Mouse (Mus musculus) ES-Bruce4 (cell line): Measurements from ENCODE around the gene Bcl2. TPM values are rescaled to one million over a fixed set of nuclear protein-coding genes. Genes with fewer than 3 reads are reported as not detected.
A peak's percentile ranks its signal among the peaks of the same experiment; 100 is the strongest.

Source experiments
- H3K27ac ChIP-seq: 2 replicates; pipeline ENCODE4 v1.5.1; 2012; ENCODE audit warnings: low read length, inconsistent platforms; ENCODE audit not compliant: insufficient read depth
- H3K27me3 ChIP-seq: 2 replicates; pipeline ENCODE4 v1.6.1; 2012; ENCODE audit warnings: mild to moderate bottlenecking, low read length, inconsistent platforms; ENCODE audit not compliant: control insufficient read depth, poor library complexity, insufficient read depth, severe bottlenecking
- H3K36me3 ChIP-seq: 2 replicates; pipeline ENCODE4 v1.6.1; 2012; ENCODE audit warnings: inconsistent platforms, mild to moderate bottlenecking, low read length, moderate library complexity; ENCODE audit not compliant: control insufficient read depth, poor library complexity, insufficient read depth, severe bottlenecking
- H3K4me1 ChIP-seq: one replicate; pipeline ENCODE4 v1.8.1; 2011; ENCODE audit warnings: low read length; ENCODE audit not compliant: control insufficient read depth, insufficient read depth
- H3K4me3 ChIP-seq: 2 replicates; pipeline ENCODE4 v1.5.1; 2011; ENCODE audit warnings: low read depth, mild to moderate bottlenecking, low read length
- H3K9ac ChIP-seq: 2 replicates; pipeline ENCODE4 v1.6.1; 2012; ENCODE audit warnings: low read depth, mild to moderate bottlenecking, inconsistent platforms; ENCODE audit not compliant: poor library complexity, severe bottlenecking
- H3K9me3 ChIP-seq: replicated peaks from 2 replicates; pipeline ENCODE4 v1.6.1; 2012; ENCODE audit warnings: mild to moderate bottlenecking, low read length, inconsistent platforms; ENCODE audit not compliant: control insufficient read depth, poor library complexity, insufficient read depth, severe bottlenecking
- CTCF ChIP-seq: IDR thresholded peaks from one replicate; pipeline ENCODE4 v1.8.1; 2011; ENCODE audit warnings: low read depth, low read length
- EP300 ChIP-seq: IDR thresholded peaks from 2 replicates; pipeline ENCODE4 v1.6.1; 2011; ENCODE audit warnings: low read depth, low read length; ENCODE audit not compliant: insufficient read depth
- POLR2A ChIP-seq: IDR thresholded peaks from one replicate; pipeline ENCODE4 v1.8.1; 2011; ENCODE audit warnings: low read length; ENCODE audit not compliant: insufficient read depth
- polyA plus RNA-seq: library from polyadenylated mRNA; stranded (reverse); fragments of >200 nt; gene quantifications from 2 replicates; pipeline ENCODE4 v1.2.4, GENCODE M21; 2011; ENCODE audit warnings: low read depth; ENCODE audit not compliant: missing spikeins, insufficient read depth, insufficient read length

The Bcl2 gene
- polyA plus RNA-seq, 1 experiment: 3.0 TPM

DNA sequence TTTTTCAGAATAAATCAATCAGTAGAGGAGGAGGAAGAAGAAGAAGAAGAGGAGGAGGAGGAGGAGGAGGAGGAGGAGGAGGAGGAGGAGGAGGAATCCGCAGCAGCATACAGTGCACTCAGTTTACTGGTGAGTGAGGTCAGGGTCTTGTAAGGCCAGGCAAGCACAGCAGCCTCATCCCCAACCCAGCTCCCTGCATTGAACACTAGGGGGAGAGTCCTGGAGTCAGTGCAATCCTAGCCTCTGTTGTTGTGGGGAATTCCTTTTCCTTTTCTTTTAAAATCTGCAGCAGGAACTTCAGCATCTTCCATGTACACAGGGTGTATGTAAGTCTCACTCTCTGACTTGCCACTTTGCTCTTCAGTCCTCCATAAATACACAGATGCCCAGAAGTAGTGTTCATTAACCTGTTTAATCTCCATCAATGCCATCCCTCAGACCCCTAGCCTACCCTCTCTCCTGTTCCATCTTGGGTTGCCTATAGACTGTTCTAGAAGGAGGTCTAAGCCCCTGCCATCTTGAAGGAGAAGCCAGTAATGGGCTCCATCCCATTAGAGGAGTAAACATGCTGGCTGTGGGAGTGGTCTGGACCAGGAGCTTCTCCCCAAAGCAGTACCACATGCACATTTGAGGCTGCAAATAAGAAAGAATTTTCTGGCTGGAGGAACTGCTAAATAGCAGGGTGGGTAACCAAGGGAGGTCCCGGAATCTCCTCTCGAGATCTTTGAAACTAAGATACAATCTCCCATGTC, 85.2 kb downstream of the Bcl2 start:
- H3K4me3 ChIP-seq: no peak overlapping the region
- TF ChIP-seq POLR2A (no peak), CTCF (peak; percentile 38)
- no peaks in the 10 kb centered on the region for H3K27me3 ChIP-seq
- no peaks in the 10 kb centered on the region for H3K9me3 ChIP-seq
- no peaks in the 10 kb centered on the region for H3K4me1 ChIP-seq
- H3K9ac ChIP-seq: no peak overlapping the region
- H3K36me3 ChIP-seq: no peaks in the 10 kb centered on the region
- no peak overlapping the region for H3K27ac ChIP-seq

- H3K4me1 ChIP-seq: no peaks in the 10 kb centered on the region
- no peak overlapping the region for H3K4me3 ChIP-seq
- TF ChIP-seq EP300: no peak
- TF ChIP-seq POLR2A: no peak
- TF ChIP-seq CTCF: no peak
- H3K27ac ChIP-seq: no peak overlapping the region
- no peaks in the 10 kb centered on the region for H3K36me3 ChIP-seq
- no peaks in the 10 kb centered on the region for H3K9me3 ChIP-seq
- H3K9ac ChIP-seq: no peak overlapping the region
- H3K27me3 ChIP-seq: no peaks in the 10 kb centered on the region
Measured at GRCm38 (mm10) chr1:106628279-106628678, 85.8 kb downstream of the Bcl2 start.

GRCm38 (mm10) chr1:106627241-106627640, 86.8 kb downstream of the Bcl2 start:
- Histone ChIP-seq H3K27me3 (no peaks in the 10 kb centered on the region), H3K27ac (no peak overlapping the region), H3K4me3 (no peak overlapping the region), H3K9ac (no peak overlapping the region), H3K9me3 (no peaks in the 10 kb centered on the region), H3K36me3 (no peaks in the 10 kb centered on the region), H3K4me1 (no peaks in the 10 kb centered on the region)
- TF ChIP-seq CTCF: no peak
- no peak for TF ChIP-seq EP300
- TF ChIP-seq POLR2A: no peak

GRCm38 (mm10) chr1:106620174-106620931, 93.7 kb downstream of the Bcl2 start:
- Histone ChIP-seq H3K27ac (no peak overlapping the region), H3K27me3 (no peaks in the 10 kb centered on the region), H3K9me3 (no peaks in the 10 kb centered on the region), H3K36me3 (no peaks in the 10 kb centered on the region), H3K4me1 (no peaks in the 10 kb centered on the region), H3K4me3 (no peak overlapping the region), H3K9ac (no peak overlapping the region)
- no peak for TF ChIP-seq CTCF
- TF ChIP-seq EP300: no peak
- TF ChIP-seq POLR2A: no peak

- no peaks in the 10 kb centered on the region for H3K27me3 ChIP-seq
- no peak for TF ChIP-seq POLR2A
- TF ChIP-seq EP300: no peak
- TF ChIP-seq CTCF: no peak
- H3K4me1 ChIP-seq: no peaks in the 10 kb centered on the region
- H3K36me3 ChIP-seq: no peaks in the 10 kb centered on the region
- H3K9ac ChIP-seq: no peak overlapping the region
- H3K9me3 ChIP-seq: no peaks in the 10 kb centered on the region
- no peak overlapping the region for H3K4me3 ChIP-seq
- no peak overlapping the region for H3K27ac ChIP-seq
Measured at GRCm38 (mm10) chr1:106618814-106619213, 95.3 kb downstream of the Bcl2 start.

DNA sequence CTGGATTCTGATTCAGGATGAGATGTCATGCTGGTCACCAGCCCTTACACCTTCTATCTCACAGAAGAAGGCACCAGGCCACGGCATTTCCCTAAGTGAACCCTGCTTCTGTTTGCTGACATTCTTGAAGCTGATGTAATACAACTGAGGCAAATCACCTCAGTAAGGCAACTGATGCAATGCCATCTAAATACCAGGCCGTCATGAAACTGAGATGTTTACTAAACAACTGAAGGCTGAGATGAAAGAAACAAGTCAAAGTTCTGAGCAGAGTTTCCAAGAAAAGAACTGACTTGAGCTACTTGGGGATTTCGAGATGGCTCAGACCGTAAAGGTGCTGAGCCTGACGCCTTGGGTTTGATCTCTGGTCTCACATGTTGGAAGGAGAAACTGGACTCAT, 97.1 kb downstream of the Bcl2 start:
- no peak overlapping the region for H3K27ac ChIP-seq
- no peaks in the 10 kb centered on the region for H3K9me3 ChIP-seq
- H3K4me3 ChIP-seq: no peak overlapping the region
- no peaks in the 10 kb centered on the region for H3K4me1 ChIP-seq
- no peak for TF ChIP-seq POLR2A
- no peak for TF ChIP-seq EP300
- no peak for TF ChIP-seq CTCF
- no peaks in the 10 kb centered on the region for H3K36me3 ChIP-seq
- no peak overlapping the region for H3K9ac ChIP-seq
- H3K27me3 ChIP-seq: no peaks in the 10 kb centered on the region
